Mouse (Mus musculus): Measurements from ENCODE around the gene Asxl1. TPM values are rescaled to one million over a fixed set of nuclear protein-coding genes. Genes with fewer than 3 reads are reported as not detected.

Asxl1 gene
- total and polyA plus RNA-seq, 3 experiments: 15.2 to 35.5 TPM; not detected in 1

- Histone ChIP-seq H3K79me2 (ENCODE audit: control insufficient read depth, insufficient read depth, low read length, poor library complexity) (no peaks in the 10 kb centered on the region), H3K27me3 (ENCODE audit: control insufficient read depth in 1 of 2, insufficient read depth in 2 of 2, low read length in 2 of 2) (no peaks in the 10 kb centered on the region)
- TF ChIP-seq SMC3 (IDR thresholded peaks at IDR 0.05; ENCODE audit: low read depth, low read length) (no peak), JUND (IDR thresholded peaks at IDR 0.05; ENCODE audit: low read depth, low read length) (no peak), RCOR1 (IDR thresholded peaks at IDR 0.05; ENCODE audit: low read depth, low read length) (no peak), POLR2AphosphoS5 (IDR thresholded peaks at IDR 0.05; ENCODE audit: borderline replicate concordance, low read depth, low read length) (no peak), CTCF (IDR thresholded peaks at IDR 0.05 in 2 of 3, conservative IDR thresholded peaks at IDR 0.05 in 1 of 3; ENCODE audit: control insufficient read depth in 1 of 3, insufficient read depth in 1 of 3, low read depth in 2 of 3, low read length in 3 of 3, poor library complexity in 1 of 3, severe bottlenecking in 1 of 3) (no peak), USF1 (IDR thresholded peaks at IDR 0.05; ENCODE audit: low read depth, low read length) (no peak), NRF1 (IDR thresholded peaks at IDR 0.05; ENCODE audit: insufficient read depth, low read depth, low read length, poor library complexity, severe bottlenecking) (no peak)
Measured at GRCm38 (mm10) chr2:153437306-153437659, 91.7 kb downstream of the Asxl1 start.

GRCm38 (mm10) chr2:153440755-153441154, 95.1 kb downstream of the Asxl1 start:
- Histone ChIP-seq H3K9ac (ENCODE audit: control insufficient read depth, low read depth, low read length, poor library complexity, severe bottlenecking) (no peak overlapping the region), H3K27me3 (ENCODE audit: control insufficient read depth in 1 of 2, insufficient read depth in 2 of 2, low read length in 2 of 2) (no peaks in the 10 kb centered on the region), H3K36me3 (ENCODE audit: control insufficient read depth in 1 of 2, insufficient read depth in 2 of 2, low read length in 2 of 2) (peaks cover 0 to 10% of the 10 kb centered on the region in 2 experiments; a peak in 2 of 4 replicates), H3K79me2 (ENCODE audit: control insufficient read depth, insufficient read depth, low read length, poor library complexity) (no peaks in the 10 kb centered on the region), H3K4me1 (ENCODE audit: control insufficient read depth in 1 of 2, insufficient read depth in 2 of 2, low read length in 2 of 2) (peaks cover 0 to 14% of the 10 kb centered on the region in 2 experiments; a peak in 3 of 4 replicates), H3K4me3 (ENCODE audit: control insufficient read depth in 1 of 2, insufficient read depth in 1 of 2, low read depth in 2 of 2, low read length in 2 of 2) (no peak overlapping the region), H3K27ac (ENCODE audit: control insufficient read depth, low read depth, low read length) (no peak overlapping the region), H3K9me3 (replicated peaks; ENCODE audit: insufficient read depth, low read length) (no peaks in the 10 kb centered on the region)
- TF ChIP-seq USF2 (IDR thresholded peaks at IDR 0.05; ENCODE audit: borderline replicate concordance in 1 of 2, insufficient read depth in 1 of 2, low read depth in 1 of 2, low read length in 2 of 2) (no peak), NELFE (IDR thresholded peaks at IDR 0.05; ENCODE audit: low read depth, low read length) (no peak)
- DNase-seq (ENCODE audit: low read depth, low spot score): no peak

More at GRCm38 (mm10) chr2:153437306-153437659, 91.7 kb downstream of the Asxl1 start:
- Histone ChIP-seq H3K27ac (ENCODE audit: control insufficient read depth, low read depth, low read length) (no peak overlapping the region), H3K36me3 (ENCODE audit: control insufficient read depth in 1 of 2, insufficient read depth in 2 of 2, low read length in 2 of 2) (peaks cover 0 to 10% of the 10 kb centered on the region in 2 experiments; a peak in 3 of 4 replicates), H3K9ac (ENCODE audit: control insufficient read depth, low read depth, low read length, poor library complexity, severe bottlenecking) (no peak overlapping the region), H3K4me1 (ENCODE audit: control insufficient read depth in 1 of 2, insufficient read depth in 2 of 2, low read length in 2 of 2) (peaks cover 0 to 14% of the 10 kb centered on the region in 2 experiments; a peak in 3 of 4 replicates), H3K4me3 (ENCODE audit: control insufficient read depth in 1 of 2, insufficient read depth in 1 of 2, low read depth in 2 of 2, low read length in 2 of 2) (no peak overlapping the region), H3K9me3 (replicated peaks; ENCODE audit: insufficient read depth, low read length) (no peaks in the 10 kb centered on the region)
- DNase-seq (ENCODE audit: low read depth, low spot score): no peak

- peaks cover 0 to 11% of the 10 kb centered on the region in 2 experiments; a peak in 3 of 4 replicates for H3K4me1 ChIP-seq (ENCODE audit: control insufficient read depth in 1 of 2, insufficient read depth in 2 of 2, low read length in 2 of 2)
- no peak overlapping the region for H3K4me3 ChIP-seq (ENCODE audit: control insufficient read depth in 1 of 2, insufficient read depth in 1 of 2, low read depth in 2 of 2, low read length in 2 of 2)
- H3K27me3 ChIP-seq (ENCODE audit: control insufficient read depth in 1 of 2, insufficient read depth in 2 of 2, low read length in 2 of 2): no peaks in the 10 kb centered on the region
- H3K27ac ChIP-seq (ENCODE audit: control insufficient read depth, low read depth, low read length): no peak overlapping the region
- no peak overlapping the region for H3K9ac ChIP-seq (ENCODE audit: control insufficient read depth, low read depth, low read length, poor library complexity, severe bottlenecking)
- H3K9me3 ChIP-seq (replicated peaks; ENCODE audit: insufficient read depth, low read length): no peaks in the 10 kb centered on the region
- TF ChIP-seq TCF12 (IDR thresholded peaks at IDR 0.05; ENCODE audit: low read depth, low read length): no peak
- TF ChIP-seq POLR2A (IDR thresholded peaks at IDR 0.05; ENCODE audit: control insufficient read depth in 1 of 2, insufficient read depth in 1 of 2, low read depth in 1 of 2, low read length in 2 of 2, poor library complexity in 1 of 2): no peak
- no peak for TF ChIP-seq ELF1 (IDR thresholded peaks at IDR 0.05; ENCODE audit: low read depth, low read length)
- no peak for TF ChIP-seq MEF2A (IDR thresholded peaks at IDR 0.05; ENCODE audit: extremely low read depth, insufficient replicate concordance, low read depth, low read length, poor library complexity, severe bottlenecking)
- no peak for TF ChIP-seq E2F4 (IDR thresholded peaks at IDR 0.05; ENCODE audit: borderline replicate concordance, low read depth, low read length)
- DNase-seq (ENCODE audit: low read depth, low spot score): no peak
- H3K79me2 ChIP-seq (ENCODE audit: control insufficient read depth, insufficient read depth, low read length, poor library complexity): no peaks in the 10 kb centered on the region
- peaks cover 0 to 5% of the 10 kb centered on the region in 2 experiments; a peak in 2 of 4 replicates for H3K36me3 ChIP-seq (ENCODE audit: control insufficient read depth in 1 of 2, insufficient read depth in 2 of 2, low read length in 2 of 2)
Measured at GRCm38 (mm10) chr2:153441228-153441627, 95.6 kb downstream of the Asxl1 start.

All from MEL (cell line).